Mouse (Mus musculus) heart, adult 2 months (tissue): ENCODE measurements at regions not wholly inside any gene's neighbourhood (a gene's known extent, or its start where the extent isn't known, plus 50 kb on each side); places are given as distances from the start of the nearest gene placed in this dataset.

Experiments
- CTCF ChIP-seq: fragments of 200-600 bp; IDR thresholded peaks from 2 replicates; pipeline ENCODE4 v1.8.1; 2022; ENCODE audit warnings: antibody characterized with exemption, mild to moderate bottlenecking, moderate library complexity
- EP300 ChIP-seq: fragments of 200-500 bp; IDR thresholded peaks from 2 replicates; pipeline ENCODE4 v1.6.1; 2011; ENCODE audit warnings: low read depth, low read length, control low read depth; ENCODE audit not compliant: insufficient read depth
- POLR2A ChIP-seq: fragments of 200-500 bp; IDR thresholded peaks from 2 replicates; pipeline ENCODE4 v1.6.1; 2011; ENCODE audit warnings: mild to moderate bottlenecking, low read depth, low read length, control low read depth; ENCODE audit not compliant: insufficient read depth

DNA sequence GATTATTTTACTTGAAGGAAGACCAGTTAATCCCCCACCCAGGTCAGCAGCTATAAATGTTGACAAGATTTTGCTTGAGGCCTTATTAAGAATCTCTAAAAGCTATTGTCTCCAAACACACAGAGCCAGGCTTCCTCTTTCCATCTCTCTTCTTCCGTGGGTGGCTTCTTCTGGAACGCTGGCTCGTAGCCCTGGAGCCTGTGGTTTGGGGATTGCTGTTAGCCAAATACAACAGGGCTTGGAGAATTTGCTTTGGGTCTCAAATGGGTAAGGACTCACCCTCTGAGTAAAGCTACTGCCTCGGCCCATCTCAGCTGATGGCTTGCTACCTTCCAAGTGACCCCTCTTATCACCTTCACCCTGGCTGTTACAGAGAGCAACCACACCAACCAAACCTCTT lies 179.3 kb upstream of the Hes1 start:
- TF ChIP-seq POLR2A (no peak), CTCF (no peak), EP300 (no peak)
